Mouse (Mus musculus) telencephalon, adult 2 months (tissue): ENCODE results near the gene Borcs5.

Experiments
- DNase-seq: peaks from one replicate; pipeline ENCODE4 v3.0.0-alpha.2; 2011; ENCODE audit warnings: low read depth, low spot score

Gene Borcs5

GRCm38 (mm10) chr6:134639210-134639609, at the start of gene Borcs5:
Borcs5 (plus strand) TSS chr6:134639510.
- DNase-seq, result no peak

- no peak for DNase-seq
Observed at GRCm38 (mm10) chr6:134591614-134592013, 47.7 kb upstream of the Borcs5 start.

DNA sequence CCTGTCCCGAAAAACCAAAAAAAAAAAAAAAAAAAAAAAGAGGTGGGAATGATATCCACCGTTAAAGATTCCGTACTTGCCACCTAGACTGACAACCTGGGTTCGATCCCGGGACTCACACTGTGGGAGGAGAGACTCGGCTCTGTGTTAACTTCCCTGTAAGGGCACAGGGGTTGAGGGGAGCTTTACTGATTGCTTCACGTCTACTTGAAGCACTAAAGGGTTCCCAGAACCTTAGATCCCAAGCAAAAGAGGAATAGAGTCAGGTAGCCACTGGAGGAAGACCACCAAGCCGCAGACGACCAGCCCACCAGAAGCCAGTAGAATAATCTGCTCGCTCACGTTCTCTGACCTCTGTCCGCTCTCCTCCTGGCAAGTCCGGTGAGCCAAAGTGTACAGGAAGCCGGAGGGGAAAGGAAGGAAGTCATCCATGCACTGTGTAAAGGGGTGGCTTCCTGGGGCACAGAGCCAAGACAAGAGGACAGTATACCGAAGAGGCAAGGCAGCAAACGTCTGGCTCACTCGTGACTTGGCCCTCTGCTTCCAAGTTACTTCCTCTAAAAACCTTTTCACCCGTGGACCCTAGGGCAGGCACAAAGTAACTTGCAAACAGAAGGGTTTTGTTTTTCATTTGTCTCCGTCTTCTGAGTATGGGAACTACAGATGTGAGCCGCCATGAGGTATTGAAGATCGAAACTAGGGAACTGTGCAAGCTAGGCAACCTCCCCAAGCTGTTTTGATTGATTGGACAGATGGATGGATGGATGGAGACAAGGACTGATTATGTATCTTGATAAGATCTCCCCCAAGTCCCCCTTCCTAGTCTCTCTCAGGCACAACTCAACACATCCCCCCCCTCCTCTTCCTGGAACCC, 44.5 kb upstream of the Borcs5 start:
- no peak for DNase-seq

GRCm38 (mm10) chr6:134597651-134598229, 41.6 kb upstream of the Borcs5 start:
- no peak for DNase-seq

DNA sequence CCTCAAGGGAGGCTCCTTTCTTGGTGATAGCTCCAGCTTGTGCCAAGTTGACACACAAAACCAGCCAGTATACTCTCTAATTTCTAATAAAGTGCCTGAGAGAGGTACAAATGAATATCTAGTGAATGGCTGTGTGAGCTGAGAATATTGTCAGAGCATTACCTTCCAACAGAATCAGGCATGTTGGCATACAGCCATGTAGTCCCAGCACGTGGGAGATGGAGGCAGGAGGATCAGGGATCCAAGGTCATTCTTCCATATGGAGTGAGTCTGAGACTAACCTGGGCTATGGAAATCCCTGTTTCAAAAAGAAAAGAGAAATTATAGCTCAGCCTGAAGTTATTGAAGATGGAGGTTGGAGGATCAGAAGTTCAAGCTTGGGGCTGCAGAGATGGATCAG, 40.1 kb upstream of the Borcs5 start:
- no peak for DNase-seq

DNA sequence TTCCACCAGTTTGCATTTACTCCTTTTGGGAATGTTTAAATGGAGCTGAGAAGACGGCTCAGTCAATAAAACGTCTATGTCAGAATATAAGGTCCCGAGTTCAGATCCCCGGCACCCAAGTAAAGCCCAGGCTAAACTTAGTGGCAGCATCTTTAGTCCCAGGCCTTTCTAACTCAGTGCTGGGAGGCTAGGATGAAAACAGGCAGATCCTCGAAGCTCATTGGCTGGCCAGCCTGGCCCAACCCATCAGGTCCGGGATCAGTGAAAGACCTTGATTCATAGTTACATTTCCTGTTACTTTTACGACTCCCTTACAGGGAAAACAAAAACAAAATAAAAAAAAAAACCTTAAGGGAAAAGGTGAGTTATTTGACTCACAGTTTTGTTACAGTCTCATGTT, 38.2 kb upstream of the Borcs5 start:
- DNase-seq, result no peak

- no peak for DNase-seq
Observed at GRCm38 (mm10) chr6:134601766-134602165, 37.5 kb upstream of the Borcs5 start.

DNA sequence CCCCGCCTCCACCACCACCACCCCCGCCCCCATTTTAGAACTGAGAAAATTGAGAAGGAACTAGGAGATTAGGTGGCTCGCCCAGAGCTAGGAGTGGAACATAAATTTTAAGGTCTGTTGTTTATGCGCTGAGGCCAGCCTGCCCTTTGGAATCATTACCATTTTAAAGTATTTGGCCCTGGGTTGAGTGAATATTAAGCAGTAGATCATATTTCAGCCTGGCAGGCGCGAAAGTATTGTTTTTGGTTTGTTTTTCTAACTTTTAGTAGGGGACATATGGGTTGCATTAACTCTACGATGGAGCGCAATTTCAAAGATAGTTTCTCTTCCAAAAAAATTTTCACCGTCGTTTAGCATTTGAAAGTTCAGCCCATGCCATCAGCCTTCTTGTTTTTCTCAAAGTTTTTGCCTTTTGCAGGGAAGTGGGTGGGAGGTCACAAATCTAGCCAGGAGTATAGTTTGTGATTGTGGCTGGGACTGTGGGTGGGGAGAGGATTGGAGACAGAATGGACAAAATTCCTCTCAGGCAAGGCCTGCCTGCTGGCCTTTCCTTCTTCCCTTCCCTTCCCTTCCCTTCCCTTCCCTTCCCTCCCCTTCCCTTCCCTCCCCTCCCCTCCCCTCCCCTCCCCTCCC, 36.8 kb upstream of the Borcs5 start:
- no peak for DNase-seq

- peak; percentile 41 for DNase-seq
Observed at GRCm38 (mm10) chr6:134605196-134605595, 34.1 kb upstream of the Borcs5 start.

DNA sequence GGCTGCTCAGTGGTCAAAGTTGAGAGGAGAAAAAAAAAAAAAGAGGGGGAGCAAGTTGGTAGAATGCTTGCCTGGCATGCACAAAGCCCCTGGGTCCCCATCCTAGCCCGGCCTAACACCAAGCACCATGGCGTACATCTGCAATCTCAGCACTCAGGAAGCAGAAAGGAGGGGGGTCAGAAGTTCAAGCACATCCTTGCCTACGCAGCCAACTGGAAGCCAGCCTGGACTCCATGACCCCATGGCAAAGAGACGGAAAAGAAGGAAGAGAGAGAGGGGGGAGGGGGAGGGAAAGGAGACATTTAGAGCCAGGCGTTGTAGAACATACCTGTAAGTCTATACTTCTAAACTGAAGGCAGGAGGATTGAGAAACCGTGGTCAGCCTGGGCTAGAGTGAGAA, 32.8 kb upstream of the Borcs5 start:
- DNase-seq, result no peak

DNA sequence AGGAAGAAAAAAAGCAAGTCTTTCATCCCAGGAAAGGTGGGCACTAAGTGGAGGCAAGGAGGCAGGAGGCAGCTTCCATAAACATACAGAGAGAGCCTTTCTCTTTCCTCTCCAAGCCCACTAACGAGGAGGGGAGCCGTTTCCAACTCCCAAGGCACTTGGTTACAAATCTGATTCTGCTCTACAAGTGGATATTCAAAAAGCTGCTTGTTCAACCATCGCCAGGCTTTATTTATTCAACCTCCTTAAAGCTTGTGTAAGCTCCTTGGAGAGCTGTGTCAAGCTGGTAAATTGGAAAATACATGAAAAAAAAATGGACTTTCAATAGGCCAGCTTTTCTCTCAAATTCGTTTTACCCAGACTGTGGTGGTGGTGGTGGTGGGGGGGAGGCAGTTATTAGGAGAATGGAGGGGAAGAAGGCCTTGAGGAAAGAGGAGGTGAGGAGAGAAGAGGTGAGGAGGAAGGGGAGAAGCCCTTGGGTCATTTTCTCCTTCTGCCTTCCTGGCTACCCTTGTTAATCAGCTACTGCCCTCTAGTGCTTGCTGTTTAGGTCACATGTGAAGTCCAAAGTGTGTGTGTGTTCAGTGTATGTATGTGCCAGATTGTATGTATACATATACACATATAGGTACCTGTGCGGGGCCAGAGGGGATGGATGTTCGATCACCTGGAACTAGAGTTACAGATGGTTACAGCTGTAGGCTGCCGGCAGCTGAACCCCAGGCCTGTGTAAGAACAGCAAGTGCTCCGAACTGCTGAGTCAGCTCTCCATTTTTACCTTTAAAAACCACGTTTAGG, 32.2 kb upstream of the Borcs5 start:
- no peak for DNase-seq

DNA sequence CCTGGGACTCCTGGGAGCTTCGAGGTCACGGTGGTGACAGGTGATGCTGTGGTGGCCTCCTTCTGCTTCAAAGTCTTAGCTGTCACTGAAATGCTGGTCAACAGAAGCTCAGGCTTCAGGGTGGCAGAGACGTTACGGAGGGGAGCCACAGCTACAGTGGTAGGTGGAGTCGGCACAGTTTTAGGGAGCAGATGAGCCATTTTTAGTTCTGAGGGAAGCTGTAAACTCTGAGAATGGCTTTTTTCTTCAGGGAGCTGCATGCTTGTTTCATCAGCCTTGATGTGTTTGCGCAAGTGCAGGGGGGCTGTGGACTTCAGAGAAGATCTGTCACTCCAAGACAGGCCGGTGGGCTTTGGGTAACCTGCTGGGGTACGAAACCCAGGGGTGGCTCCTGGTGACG, 28.9 kb upstream of the Borcs5 start:
- DNase-seq, result no peak

DNA sequence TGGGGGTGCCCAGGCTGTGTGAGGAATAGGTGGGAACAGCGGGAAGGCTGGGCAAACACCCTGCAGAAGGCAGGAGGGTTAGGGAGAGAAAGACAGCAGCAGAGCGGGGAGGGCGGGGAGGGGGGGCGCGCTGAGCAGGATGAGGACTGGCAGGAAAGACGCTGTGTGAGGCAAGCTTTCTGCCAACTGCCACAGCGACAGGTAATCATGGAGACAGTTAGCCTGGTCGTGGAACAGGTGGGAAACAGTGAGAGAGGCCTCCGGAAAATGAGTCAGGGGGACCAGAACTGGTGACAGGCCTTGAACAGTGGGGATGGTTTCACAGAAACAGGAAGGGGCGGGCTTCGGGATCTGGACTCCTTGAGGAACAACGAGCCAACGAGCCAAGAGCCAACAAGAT, 27.4 kb upstream of the Borcs5 start:
- DNase-seq, result no peak

DNA sequence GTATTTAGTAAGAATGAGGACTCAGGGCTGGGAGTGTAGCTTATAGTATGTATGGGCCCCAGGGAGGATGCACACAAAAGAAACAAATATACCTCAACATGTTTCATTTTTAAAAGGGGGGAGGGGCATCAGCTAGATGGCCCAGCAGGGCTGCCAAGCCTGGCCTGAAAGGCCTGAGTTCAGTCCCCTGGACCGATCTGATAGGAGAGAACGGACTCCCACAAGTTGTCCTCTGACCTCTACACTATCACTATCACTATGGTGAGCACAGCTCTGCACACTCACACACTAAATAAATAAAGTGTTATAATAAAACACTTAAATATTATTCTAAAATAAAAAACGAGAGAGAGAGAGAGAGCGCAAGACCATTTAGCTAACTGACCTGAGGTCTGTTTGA, 25.0 kb upstream of the Borcs5 start:
- no peak for DNase-seq

- DNase-seq, result peak; percentile 69
Observed at GRCm38 (mm10) chr6:134614723-134615648, 24.3 kb upstream of the Borcs5 start.

DNA sequence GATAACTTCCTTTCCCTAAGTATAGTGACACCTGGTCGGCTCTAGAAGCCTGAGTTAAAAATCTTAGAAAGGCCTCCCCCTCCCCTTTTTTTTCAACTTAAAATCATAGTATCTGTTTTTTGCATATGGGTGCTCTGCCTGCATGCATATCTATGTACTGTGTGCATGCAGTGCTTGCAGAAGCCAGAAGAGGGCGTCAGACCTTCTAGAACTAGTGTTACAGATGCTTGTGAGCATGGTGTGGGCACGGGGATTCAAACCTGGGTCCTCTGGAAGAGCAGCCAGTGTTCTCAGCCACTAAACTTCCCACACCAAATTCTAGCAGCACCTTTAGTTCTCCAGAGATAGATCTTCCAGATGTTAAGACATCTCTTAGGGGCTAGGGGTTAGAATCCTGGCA, 21.7 kb upstream of the Borcs5 start:
- no peak for DNase-seq

DNA sequence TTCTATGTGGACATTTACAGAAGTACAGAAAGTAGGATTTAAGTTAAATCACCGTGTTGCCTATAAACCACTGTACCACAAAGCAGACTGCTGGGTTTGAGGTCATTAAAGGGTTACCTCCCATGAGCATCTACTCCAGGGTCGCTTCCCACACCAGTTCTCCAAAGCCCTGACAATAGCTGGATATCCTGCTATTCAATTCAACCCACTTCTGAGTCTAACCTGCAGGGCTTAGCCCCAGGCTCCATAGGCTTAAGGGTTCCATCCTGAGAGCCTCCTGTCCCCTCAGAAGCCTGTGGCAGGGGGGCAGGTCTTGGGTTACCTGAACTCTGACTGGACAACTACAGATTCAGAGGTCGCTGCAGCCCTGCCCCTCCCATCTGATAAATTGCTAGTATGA, 19.2 kb upstream of the Borcs5 start:
- no peak for DNase-seq

DNA sequence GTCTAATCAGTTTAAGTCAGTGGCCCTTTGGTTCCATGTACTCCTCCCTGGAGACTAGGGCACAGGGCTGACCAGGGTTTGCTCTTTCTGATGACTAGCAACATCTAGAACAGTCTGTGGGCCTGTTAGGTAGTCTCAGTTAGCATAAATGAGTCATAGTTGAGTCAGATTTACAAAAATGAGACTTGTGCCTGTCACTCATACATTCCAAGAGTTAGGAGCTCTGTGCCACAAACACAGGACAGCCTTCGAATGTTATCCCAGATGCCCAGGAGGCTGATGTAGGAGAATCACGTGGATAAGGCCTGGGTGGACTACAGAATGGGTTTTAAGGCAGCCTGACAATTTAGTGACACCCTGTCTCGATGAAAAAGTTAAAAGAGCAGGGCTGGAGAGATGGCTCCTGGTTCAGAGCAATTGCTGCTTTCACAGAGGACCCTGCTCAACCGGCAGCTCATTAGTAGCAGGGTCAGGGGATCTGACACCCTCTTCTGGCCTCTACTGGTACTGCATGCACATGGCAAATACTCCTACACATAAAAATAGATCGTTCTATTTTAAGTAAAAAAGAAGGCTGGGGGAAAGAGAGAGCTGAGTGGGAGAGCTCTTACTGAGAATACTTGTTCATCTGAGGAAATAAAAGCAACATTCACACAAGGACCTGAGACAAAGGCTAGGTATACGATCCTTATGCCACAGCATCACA, 18.3 kb upstream of the Borcs5 start:
- DNase-seq, result no peak

DNA sequence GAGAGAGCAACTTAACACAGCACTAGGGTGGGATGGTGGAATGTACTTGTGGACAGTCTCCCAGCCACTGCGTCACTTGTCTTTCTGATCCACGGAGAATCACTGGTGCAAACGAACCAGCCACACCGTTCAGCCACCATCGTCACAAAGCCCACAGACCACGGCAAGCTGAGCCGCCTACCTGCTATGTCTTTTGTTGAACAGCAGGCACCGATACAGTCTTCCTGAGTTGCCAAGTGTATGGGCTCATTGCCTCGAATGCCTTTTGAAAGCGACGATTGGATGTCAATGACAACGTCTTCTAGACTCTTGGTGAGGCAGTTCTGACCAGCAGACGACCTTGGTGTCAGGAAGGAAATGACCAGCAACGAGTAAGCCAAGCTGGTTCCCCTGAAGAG, 17.8 kb upstream of the Borcs5 start:
- DNase-seq, result no peak

GRCm38 (mm10) chr6:134625431-134625830, 13.9 kb upstream of the Borcs5 start:
- DNase-seq, result no peak
